Mouse (Mus musculus) stomach, adult 2 months (tissue): ENCODE data around the gene Nap1l2. TPM values are rescaled to one million over a fixed set of nuclear protein-coding genes. Genes with fewer than 3 reads are reported as not detected.

Experiments used
- polyA plus RNA-seq: library from polyadenylated mRNA; depleted of rRNA; stranded (reverse); fragments of >200 nt; gene quantifications from 2 replicates; pipeline ENCODE4 v1.2.3, GENCODE M21; 2012; rRNA removed

Nap1l2 gene
- 0.02 and 0.05 TPM in 2 replicates for polyA plus RNA-seq

GRCm38 (mm10) chrX:103186431-103186786, at the start of gene Nap1l2:
Nap1l2 (minus strand) TSS chrX:103186640.

Other genes starting within 250 kb of the Nap1l2 start
- not detected in 2 replicates for gene Cdx4, start 134.8 kb upstream of the Nap1l2 start, polyA plus RNA-seq
- gene Chic1, start 169.8 kb upstream of the Nap1l2 start, polyA plus RNA-seq: 0.03 TPM in 2 replicates
- gene Tsx, start 227.8 kb upstream of the Nap1l2 start, polyA plus RNA-seq: not detected in 2 replicates
- gene Gm26992, start 235.4 kb upstream of the Nap1l2 start, polyA plus RNA-seq: not detected in 2 replicates